Mouse (Mus musculus): ENCODE measurements at regions not wholly inside any gene's neighbourhood (a gene's known extent, or its start where the extent isn't known, plus 50 kb on each side); places are given as distances from the start of the nearest gene placed in this dataset.

DNA sequence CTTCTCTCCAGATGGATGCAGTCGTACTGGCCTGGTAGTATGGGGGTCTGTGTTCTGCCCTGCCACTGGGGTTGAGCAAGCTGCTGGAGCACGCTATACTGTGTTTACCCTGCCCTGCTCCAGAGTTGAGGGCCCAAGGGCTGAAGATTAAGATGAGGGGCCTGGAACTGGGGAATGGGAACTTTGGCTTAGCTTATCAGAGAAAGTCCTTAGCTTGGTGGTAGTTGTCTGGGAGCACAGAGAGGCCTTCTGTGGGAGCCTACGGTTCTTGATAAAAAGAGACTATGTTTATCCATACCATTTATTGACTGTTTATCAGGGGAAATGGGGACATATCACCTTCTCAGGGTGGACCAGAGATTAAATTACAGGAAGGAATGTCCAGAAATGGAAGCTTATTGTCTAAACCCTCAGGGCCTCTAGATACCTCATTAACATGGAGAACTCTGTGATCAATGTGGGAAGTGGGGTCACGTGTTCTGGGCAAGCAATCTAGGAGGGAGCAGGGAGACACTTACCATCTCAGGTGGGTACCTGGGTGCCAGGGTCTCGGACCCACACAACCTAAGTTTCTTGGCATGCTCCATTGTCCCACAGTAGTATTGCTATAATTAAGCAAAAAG, 58.7 kb downstream of the Mycn start:
- 97% methylated on average over 5 of the region's 5 CpGs for WGBS
- TF ChIP-seq POLR2A (IDR thresholded peaks at IDR 0.05; ENCODE audit: borderline replicate concordance, insufficient read depth, low read length) (no peak), CTCF (IDR thresholded peaks at IDR 0.05; ENCODE audit: borderline replicate concordance, insufficient read depth, low read depth, low read length) (no peak)
- no peaks in the 10 kb centered on the region for H3K27me3 ChIP-seq (ENCODE audit: control insufficient read depth, insufficient read depth, low read length)
- peaks cover 3% of the 10 kb centered on the region for H3K4me1 ChIP-seq (ENCODE audit: control insufficient read depth, insufficient read depth, low read length)
- DNase-seq = no peak
- no peak overlapping the region for H3K4me3 ChIP-seq (replicated peaks; ENCODE audit: insufficient read depth, low read depth, low read length)
- no peak overlapping the region for H3K27ac ChIP-seq (ENCODE audit: insufficient read depth, low read length)

GRCm38 (mm10) chr12:12878031-12878430, 63.7 kb downstream of the Mycn start:
- no peak for TF ChIP-seq POLR2A (IDR thresholded peaks at IDR 0.05; ENCODE audit: borderline replicate concordance, insufficient read depth, low read length)
- TF ChIP-seq CTCF (IDR thresholded peaks at IDR 0.05; ENCODE audit: borderline replicate concordance, insufficient read depth, low read depth, low read length) = no peak
- H3K27ac ChIP-seq (ENCODE audit: insufficient read depth, low read length) = no peak overlapping the region
- no peaks in the 10 kb centered on the region for H3K27me3 ChIP-seq (ENCODE audit: control insufficient read depth, insufficient read depth, low read length)
- peaks cover 4% of the 10 kb centered on the region for H3K4me1 ChIP-seq (ENCODE audit: control insufficient read depth, insufficient read depth, low read length)
- DNase-seq = no peak
- WGBS = 100% methylated on average over 2 of the region's 2 CpGs
- H3K4me3 ChIP-seq (replicated peaks; ENCODE audit: insufficient read depth, low read depth, low read length) = no peak overlapping the region

DNA sequence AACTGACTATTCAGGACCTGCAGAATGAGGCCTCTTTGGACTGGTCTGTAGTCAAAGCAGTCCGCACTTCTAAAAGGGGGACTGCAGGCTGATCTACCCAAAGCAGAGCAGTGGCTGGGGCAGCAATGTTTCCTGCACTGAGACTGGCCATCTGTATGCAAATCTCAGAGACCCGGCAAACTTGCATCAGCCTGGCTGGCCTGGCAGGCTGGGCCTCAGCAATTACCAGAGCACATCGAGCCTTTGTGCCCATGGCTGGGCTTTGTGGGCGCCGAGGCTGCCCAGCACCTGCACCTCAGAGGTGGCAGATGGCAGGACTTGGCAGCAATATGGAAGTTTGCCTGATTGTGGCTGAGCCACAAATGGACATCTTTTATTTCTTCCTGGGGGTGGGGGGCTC, 64.2 kb downstream of the Mycn start:
- H3K27me3 ChIP-seq (ENCODE audit: control insufficient read depth, insufficient read depth, low read length) = no peaks in the 10 kb centered on the region
- WGBS = 21% methylated on average over 5 of the region's 5 CpGs
- DNase-seq = peak; percentile 65 to 73
- no peak overlapping the region for H3K27ac ChIP-seq (ENCODE audit: insufficient read depth, low read length)
- H3K4me1 ChIP-seq (ENCODE audit: control insufficient read depth, insufficient read depth, low read length) = peaks cover 4% of the 10 kb centered on the region
- TF ChIP-seq CTCF (IDR thresholded peaks at IDR 0.05; ENCODE audit: borderline replicate concordance, insufficient read depth, low read depth, low read length) = no peak
- no peak for TF ChIP-seq POLR2A (IDR thresholded peaks at IDR 0.05; ENCODE audit: borderline replicate concordance, insufficient read depth, low read length)
- H3K4me3 ChIP-seq (replicated peaks; ENCODE audit: insufficient read depth, low read depth, low read length) = no peak overlapping the region

DNA sequence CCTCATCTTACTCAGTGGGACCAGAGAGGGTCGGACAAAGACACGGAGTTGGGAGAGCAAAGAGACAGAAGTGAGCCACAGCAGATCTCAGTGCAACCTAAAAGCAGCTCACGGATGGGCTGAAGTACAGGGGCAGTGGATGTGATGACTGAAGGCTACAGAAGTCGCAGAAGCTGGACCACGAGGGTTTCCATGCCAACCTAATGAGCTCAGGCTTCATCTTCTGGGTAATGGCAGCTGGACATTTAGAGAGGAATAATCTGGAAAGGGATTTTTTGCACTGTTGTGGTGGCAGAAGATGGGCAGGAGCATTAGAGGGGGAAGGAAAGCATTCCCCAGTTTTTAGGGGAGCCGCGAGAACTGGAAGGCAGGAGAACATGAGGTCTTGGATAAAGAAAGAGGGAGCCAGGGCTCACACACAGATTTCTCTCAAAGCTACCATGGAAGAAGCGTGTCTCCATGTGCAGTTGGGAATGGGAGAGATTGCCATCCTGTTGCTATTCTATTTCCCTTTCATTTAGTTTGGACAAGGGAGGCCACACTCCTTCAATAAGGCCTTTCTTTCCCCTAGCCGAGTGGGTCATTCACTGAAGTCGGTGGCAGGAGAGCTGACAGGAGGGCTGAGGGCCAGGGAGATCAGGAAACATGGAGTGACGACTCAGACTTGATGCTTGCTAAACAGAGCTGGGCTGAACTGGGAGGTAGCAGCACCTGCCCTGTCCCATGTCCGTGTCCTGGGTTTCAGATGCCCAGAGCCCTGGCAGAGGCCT, 65.6 kb downstream of the Mycn start:
- DNase-seq = no peak
- WGBS = 81% methylated on average over 12 of the region's 12 CpGs
- TF ChIP-seq POLR2A (IDR thresholded peaks at IDR 0.05; ENCODE audit: borderline replicate concordance, insufficient read depth, low read length) (no peak), CTCF (IDR thresholded peaks at IDR 0.05; ENCODE audit: borderline replicate concordance, insufficient read depth, low read depth, low read length) (no peak)
- H3K27ac ChIP-seq (ENCODE audit: insufficient read depth, low read length) = no peak overlapping the region
- peaks cover 4% of the 10 kb centered on the region for H3K4me1 ChIP-seq (ENCODE audit: control insufficient read depth, insufficient read depth, low read length)
- H3K4me3 ChIP-seq (replicated peaks; ENCODE audit: insufficient read depth, low read depth, low read length) = no peak overlapping the region
- H3K27me3 ChIP-seq (ENCODE audit: control insufficient read depth, insufficient read depth, low read length) = no peaks in the 10 kb centered on the region

DNA sequence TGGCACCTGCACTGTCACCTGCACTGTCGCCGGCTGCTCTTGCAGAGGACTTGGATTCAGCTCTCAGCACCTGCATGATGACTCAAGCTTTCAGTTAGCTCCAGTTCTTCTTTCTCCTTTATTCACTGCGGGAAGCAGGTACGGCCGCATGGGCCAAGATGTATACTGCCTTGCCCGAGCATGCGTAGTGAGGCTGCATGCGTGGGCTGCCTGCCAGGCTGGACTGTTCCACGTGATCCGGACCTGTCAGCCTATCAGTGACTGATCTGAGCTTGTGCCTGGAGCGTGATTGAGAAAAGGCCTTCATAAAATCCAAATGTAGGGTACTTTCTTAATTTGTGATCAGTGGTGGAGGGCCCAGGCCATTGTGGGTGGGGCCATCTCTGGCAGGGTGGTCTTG, 68.2 kb downstream of the Mycn start:
- WGBS = 38% methylated on average over 11 of the region's 11 CpGs
- peaks cover 4% of the 10 kb centered on the region for H3K4me1 ChIP-seq (ENCODE audit: control insufficient read depth, insufficient read depth, low read length)
- H3K4me3 ChIP-seq (replicated peaks; ENCODE audit: insufficient read depth, low read depth, low read length) = no peak overlapping the region
- no peaks in the 10 kb centered on the region for H3K27me3 ChIP-seq (ENCODE audit: control insufficient read depth, insufficient read depth, low read length)
- TF ChIP-seq CTCF (IDR thresholded peaks at IDR 0.05; ENCODE audit: borderline replicate concordance, insufficient read depth, low read depth, low read length) = no peak
- no peak for TF ChIP-seq POLR2A (IDR thresholded peaks at IDR 0.05; ENCODE audit: borderline replicate concordance, insufficient read depth, low read length)
- H3K27ac ChIP-seq (ENCODE audit: insufficient read depth, low read length) = no peak overlapping the region
- DNase-seq = no peak

- H3K4me3 ChIP-seq (replicated peaks; ENCODE audit: insufficient read depth, low read depth, low read length) = no peak overlapping the region
- H3K27me3 ChIP-seq (ENCODE audit: control insufficient read depth, insufficient read depth, low read length) = no peaks in the 10 kb centered on the region
- H3K27ac ChIP-seq (ENCODE audit: insufficient read depth, low read length) = no peak overlapping the region
- H3K4me1 ChIP-seq (ENCODE audit: control insufficient read depth, insufficient read depth, low read length) = peaks cover 1% of the 10 kb centered on the region
- TF ChIP-seq POLR2A (IDR thresholded peaks at IDR 0.05; ENCODE audit: borderline replicate concordance, insufficient read depth, low read length) = no peak
- TF ChIP-seq CTCF (IDR thresholded peaks at IDR 0.05; ENCODE audit: borderline replicate concordance, insufficient read depth, low read depth, low read length) = no peak
- DNase-seq = no peak
- WGBS = 70% methylated on average over 4 of the region's 4 CpGs
Measured at GRCm38 (mm10) chr12:12872974-12873373, 68.7 kb downstream of the Mycn start.

GRCm38 (mm10) chr12:12871272-12871671, 70.4 kb downstream of the Mycn start:
- peak; percentile 12 to 17 for DNase-seq
- H3K4me1 ChIP-seq (ENCODE audit: control insufficient read depth, insufficient read depth, low read length) = no peaks in the 10 kb centered on the region; the same call in 1 of the 2 replicates
- no peak overlapping the region for H3K27ac ChIP-seq (ENCODE audit: insufficient read depth, low read length)
- H3K27me3 ChIP-seq (ENCODE audit: control insufficient read depth, insufficient read depth, low read length) = no peaks in the 10 kb centered on the region
- 41% methylated on average over 4 of the region's 4 CpGs for WGBS
- TF ChIP-seq CTCF (IDR thresholded peaks at IDR 0.05; ENCODE audit: borderline replicate concordance, insufficient read depth, low read depth, low read length) (no peak), POLR2A (IDR thresholded peaks at IDR 0.05; ENCODE audit: borderline replicate concordance, insufficient read depth, low read length) (no peak)
- no peak overlapping the region for H3K4me3 ChIP-seq (replicated peaks; ENCODE audit: insufficient read depth, low read depth, low read length)

DNA sequence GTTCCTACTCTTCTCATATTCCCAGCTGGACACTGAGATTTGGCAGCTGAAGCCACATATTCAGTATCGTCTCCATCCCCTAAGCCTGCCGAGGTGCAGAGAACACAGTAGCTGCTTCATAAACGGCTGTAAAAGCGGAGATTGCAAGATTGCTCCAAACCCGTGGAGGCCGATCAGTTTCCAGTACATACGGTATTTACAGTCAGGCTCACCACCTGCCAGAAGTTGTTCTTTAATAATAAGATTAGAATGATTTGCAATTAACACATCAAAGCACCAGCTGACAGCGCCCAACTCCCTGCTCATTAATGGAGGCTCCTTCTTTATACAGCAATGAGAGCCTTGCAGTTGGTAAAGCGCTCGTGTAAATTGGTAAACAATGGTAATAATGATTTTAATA, 75.1 kb downstream of the Mycn start:
- no peaks in the 10 kb centered on the region for H3K27me3 ChIP-seq (ENCODE audit: control insufficient read depth, insufficient read depth, low read length)
- no peak overlapping the region for H3K27ac ChIP-seq (ENCODE audit: insufficient read depth, low read length)
- H3K4me1 ChIP-seq (ENCODE audit: control insufficient read depth, insufficient read depth, low read length) = no peaks in the 10 kb centered on the region
- H3K4me3 ChIP-seq (replicated peaks; ENCODE audit: insufficient read depth, low read depth, low read length) = no peak overlapping the region
- TF ChIP-seq POLR2A (IDR thresholded peaks at IDR 0.05; ENCODE audit: borderline replicate concordance, insufficient read depth, low read length) (no peak), CTCF (IDR thresholded peaks at IDR 0.05; ENCODE audit: borderline replicate concordance, insufficient read depth, low read depth, low read length) (no peak)
- WGBS = 63% methylated on average over 10 of the region's 10 CpGs
- DNase-seq = no peak

Measured in cerebellum, adult 2 months (tissue).